Mouse (Mus musculus): ENCODE measurements at regions not wholly inside any gene's neighbourhood (a gene's known extent, or its start where the extent isn't known, plus 50 kb on each side); places are given as distances from the start of the nearest gene placed in this dataset.

- DNase-seq (ENCODE audit: low spot score in 2 of 2) = no peak
Measured at GRCm38 (mm10) chr2:124718985-124719384, 348.9 kb upstream of the Slc24a5 start.

GRCm38 (mm10) chr2:124719820-124720478, 348.0 kb upstream of the Slc24a5 start:
- DNase-seq (ENCODE audit: low spot score in 2 of 2) = no peak

DNA sequence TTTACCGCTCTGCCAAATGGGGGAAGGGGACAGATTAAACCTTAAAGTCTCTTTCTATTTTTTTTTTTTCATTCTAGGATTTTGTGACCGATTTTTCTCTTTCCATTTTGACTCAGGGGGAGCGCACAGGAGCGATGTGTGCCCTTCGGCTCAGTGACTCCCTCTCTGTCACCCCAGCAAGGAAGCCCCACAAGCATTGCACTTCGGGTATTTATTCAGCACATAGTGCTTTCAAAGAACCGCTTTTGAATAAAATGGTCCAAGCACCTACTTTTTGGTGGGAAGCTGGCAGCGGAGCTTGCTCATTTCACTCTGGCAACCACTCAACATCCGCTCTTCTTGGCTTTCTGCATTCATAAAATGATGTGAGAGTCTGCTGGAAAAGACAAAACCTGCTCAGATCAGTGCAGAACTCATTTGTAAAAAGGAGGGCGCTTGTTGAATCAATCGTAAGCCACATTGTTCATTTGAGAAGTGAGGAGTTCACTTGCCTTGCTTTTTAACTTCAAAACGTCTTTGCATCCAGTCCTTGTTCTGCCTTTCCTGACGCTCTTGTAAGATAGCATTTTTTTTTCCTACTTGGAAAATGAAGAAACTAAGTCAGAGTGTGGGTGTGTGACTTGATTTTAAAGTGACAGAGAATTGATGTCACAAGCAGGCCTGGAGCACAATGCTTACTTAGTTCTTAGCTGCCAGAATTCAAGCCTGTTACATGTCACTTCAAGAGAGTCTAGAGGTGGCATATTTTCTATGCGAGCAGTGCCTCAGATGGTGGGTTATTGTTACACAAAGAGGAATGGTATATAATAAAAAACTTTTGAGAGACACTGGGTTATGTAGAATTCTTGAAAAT, 347.1 kb upstream of the Slc24a5 start:
- DNase-seq (ENCODE audit: low spot score in 2 of 2) = no peak

GRCm38 (mm10) chr2:124724171-124724570, 343.8 kb upstream of the Slc24a5 start:
- no peak for DNase-seq (ENCODE audit: low spot score in 2 of 2)

GRCm38 (mm10) chr2:124724827-124725480, 343.0 kb upstream of the Slc24a5 start:
- DNase-seq (ENCODE audit: low spot score in 2 of 2) = no peak

GRCm38 (mm10) chr2:124727979-124728378, 339.9 kb upstream of the Slc24a5 start:
- no peak for DNase-seq (ENCODE audit: low spot score in 2 of 2)

GRCm38 (mm10) chr2:124732593-124732992, 335.3 kb upstream of the Slc24a5 start:
- DNase-seq (ENCODE audit: low spot score in 2 of 2) = no peak

DNA sequence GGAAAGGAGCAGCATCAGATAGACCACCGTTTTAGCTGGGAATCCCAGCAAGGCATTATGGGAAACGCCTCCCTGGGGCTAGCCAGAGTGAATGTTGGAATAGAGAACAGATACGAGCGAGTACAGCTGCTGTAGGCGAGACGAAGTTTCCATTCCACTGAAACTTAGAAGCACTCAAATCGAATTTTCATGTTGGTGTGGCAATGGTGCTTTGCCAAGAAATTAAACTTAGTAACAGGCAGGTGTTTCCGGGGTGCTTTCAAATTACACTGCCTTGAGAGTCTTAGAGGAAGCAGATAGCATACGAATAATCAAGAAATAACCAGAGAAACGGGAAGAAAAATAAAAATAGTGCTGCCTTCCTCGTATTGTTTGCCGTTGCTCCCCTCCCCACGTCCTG, 327.1 kb upstream of the Slc24a5 start:
- no peak for DNase-seq (ENCODE audit: low spot score in 2 of 2)

- no peak for DNase-seq (ENCODE audit: low spot score in 2 of 2)
Measured at GRCm38 (mm10) chr2:124742964-124743363, 325.0 kb upstream of the Slc24a5 start.

DNA sequence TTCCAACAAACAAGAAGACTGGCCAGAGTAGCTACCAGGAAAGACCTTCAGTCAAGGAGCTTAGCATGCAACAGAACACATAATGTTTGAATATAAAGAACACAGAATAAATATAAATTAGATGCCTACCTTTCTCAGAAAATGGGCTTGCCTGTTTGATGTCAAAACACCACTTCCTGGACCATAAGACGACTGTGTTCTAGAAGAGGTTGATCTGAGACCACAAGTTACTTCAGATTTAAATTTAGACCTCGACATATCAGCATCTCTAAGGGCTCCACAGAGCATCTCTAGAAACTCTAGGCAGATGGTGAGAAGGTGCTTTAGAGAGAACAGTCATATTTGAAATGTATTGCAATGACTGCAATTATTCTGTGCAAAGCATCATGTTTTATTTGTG, 322.9 kb upstream of the Slc24a5 start:
- no peak for DNase-seq (ENCODE audit: low spot score in 2 of 2)

DNA sequence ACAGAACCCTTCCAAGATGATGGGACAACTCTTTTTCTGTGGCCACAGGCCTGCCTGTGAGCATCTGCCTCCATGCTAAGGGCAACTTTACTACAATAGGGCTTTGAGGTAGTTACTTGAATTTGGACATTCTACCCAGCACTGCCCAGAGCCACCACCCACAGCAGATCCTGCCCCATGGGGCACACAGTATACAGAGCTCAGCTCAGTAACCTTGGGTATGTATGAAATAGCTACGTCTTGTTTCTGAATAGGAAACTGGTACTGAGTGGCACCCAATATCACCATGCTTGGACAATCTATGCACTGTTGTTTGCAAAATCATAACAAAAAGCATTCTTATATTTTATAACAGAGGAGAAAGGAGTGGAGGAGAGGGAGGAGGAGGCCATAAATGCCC, 320.8 kb upstream of the Slc24a5 start:
- no peak for DNase-seq (ENCODE audit: low spot score in 2 of 2)

GRCm38 (mm10) chr2:124747627-124748026, 320.3 kb upstream of the Slc24a5 start:
- DNase-seq (ENCODE audit: low spot score in 2 of 2) = no peak

DNA sequence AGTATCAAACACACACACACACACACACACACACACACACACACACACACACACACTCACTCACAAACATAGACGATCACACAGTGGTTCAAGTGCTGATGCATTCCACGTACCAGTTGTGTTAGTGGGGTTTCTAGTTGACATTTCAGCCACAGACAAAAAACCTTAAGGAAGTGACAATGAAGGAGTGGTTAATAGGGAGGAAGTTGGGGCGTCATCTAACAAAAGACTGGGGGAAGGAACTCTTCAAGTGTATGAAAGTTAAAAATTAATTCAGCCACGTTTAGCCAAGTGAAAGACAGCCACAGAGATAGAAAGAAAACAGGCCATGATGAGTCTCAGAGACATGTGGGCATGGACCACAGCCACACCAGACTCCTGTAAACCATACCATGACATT, 316.1 kb upstream of the Slc24a5 start:
- DNase-seq (ENCODE audit: low spot score in 2 of 2) = no peak

GRCm38 (mm10) chr2:124753717-124754116, 314.2 kb upstream of the Slc24a5 start:
- no peak for DNase-seq (ENCODE audit: low spot score in 2 of 2)

DNA sequence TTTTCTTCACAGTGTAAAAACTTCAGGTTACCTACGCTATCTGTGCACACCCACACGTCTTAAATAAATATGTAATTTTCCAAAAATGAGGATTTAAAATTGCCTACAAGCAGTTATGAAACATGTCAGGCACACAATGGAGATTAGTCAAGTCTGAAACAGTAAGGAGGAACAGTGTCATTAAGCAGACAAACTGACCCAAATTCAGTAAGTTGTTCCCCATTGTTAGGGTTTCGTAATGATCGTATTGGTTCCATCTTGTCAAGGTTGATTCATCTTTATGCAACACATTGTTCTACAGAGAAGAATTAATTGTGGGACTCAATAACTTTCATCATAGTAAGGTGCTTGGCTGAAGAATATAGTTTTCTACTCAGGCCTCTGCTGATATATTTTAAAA, 312.7 kb upstream of the Slc24a5 start:
- DNase-seq (ENCODE audit: low spot score in 2 of 2) = no peak

GRCm38 (mm10) chr2:124758992-124759391, 308.9 kb upstream of the Slc24a5 start:
- no peak for DNase-seq (ENCODE audit: low spot score in 2 of 2)

- DNase-seq (ENCODE audit: low spot score in 2 of 2) = no peak
Measured at GRCm38 (mm10) chr2:124763650-124764049, 304.3 kb upstream of the Slc24a5 start.

GRCm38 (mm10) chr2:124764186-124764910, 303.6 kb upstream of the Slc24a5 start:
- DNase-seq (ENCODE audit: low spot score in 2 of 2) = no peak

DNA sequence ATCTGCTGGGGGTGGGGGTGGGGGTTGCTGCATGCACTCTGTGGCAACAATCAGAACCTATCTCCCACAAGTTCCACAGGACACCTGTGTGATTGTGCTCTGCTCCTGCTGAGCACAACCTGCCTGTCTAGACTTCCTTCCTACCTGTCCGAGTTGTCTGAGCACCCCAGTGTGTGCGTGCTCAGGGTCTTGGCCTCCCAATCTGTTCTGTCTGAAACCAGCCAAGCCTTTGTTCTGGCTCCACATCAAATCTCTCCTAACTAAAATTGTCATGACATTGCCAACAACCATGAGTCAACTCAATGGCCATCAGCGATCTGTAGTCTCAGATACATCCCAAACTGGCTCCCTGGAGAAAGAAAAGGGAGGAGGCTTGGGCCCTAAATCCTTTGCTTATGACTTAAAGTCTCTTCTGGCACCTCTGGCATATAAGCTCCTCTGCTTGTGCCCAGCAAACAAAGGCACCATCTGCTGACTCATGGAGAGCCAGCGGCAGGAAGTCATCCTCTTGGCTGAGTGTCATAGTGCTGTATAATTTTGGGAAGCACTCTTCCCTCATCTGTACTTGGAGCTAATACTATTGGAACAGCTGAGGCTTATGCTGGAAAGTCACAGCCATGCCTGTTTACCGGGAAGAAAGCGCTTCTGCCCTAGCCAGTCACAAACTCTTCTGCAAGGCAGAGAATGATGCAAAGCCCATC, 298.5 kb upstream of the Slc24a5 start:
- DNase-seq (ENCODE audit: low spot score in 2 of 2) = no peak

DNA sequence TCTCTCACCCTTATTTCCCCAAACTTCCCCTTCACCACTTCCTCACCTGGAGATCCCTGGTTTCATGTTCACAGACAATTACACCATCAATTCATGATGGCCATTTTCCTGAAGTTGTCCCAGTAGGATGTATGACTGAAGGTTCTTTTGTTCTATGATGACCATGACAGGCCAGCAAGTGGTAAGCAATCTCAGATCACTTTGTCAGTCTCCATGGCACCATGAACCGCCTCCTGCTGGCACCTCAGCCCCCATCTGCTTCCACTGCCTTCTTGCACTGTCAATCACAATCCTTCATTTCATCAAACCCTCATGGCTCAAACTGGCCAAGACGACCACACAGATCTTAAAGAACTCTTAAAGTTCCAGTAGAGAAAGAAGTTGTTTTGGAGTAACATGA, 297.9 kb upstream of the Slc24a5 start:
- no peak for DNase-seq (ENCODE audit: low spot score in 2 of 2)

GRCm38 (mm10) chr2:124772055-124772708, 295.7 kb upstream of the Slc24a5 start:
- no peak for DNase-seq (ENCODE audit: low spot score in 2 of 2)

Measured in spleen, postnatal 14 days (tissue).